22 mouse cellular contexts compared by ENCODE assay signal in the genomic region with DNA sequence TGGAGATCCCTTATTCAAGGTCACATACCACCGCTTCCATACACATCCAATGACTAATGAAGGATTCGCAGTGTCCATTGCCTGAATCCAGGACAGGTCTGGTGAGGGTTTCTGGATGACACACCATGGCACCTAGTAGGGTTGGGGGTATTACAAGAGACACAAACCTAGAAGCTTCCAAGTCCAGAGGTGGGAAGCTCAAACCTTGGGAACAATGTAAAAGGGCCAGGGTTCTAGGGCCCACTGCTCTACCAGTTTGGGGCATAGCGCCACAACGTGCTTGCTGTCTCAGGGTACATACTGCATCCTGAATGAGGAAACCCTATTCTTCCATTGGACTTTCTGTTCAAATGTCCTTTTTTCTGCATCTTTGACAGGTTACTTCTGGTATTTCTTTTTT. TPM values are rescaled to one million over a fixed set of nuclear protein-coding genes. Genes with fewer than 3 reads are reported as not detected.
"Had no signal": no experiment of that assay in that cellular context is flagged by ENCODE, and none has a peak within 500 bp of the region (broad histone marks: within the 10 kb centered on the region; RNA-seq: fewer than 3 reads in every experiment).

No protein-coding gene starts in this region.

- H3K9ac ChIP-seq: liver, embryonic 15.5 days; neural tube, embryonic 13.5 days had no signal

- ATAC-seq: lung, postnatal 0 days had no signal

- H3K27ac ChIP-seq: limb, embryonic 10.5 days; liver, embryonic 15.5 days; neural tube, embryonic 13.5 days had no signal

- H3K4me1 ChIP-seq: limb, embryonic 10.5 days; neural tube, embryonic 13.5 days had no signal

- H3K4me3 ChIP-seq: limb, embryonic 10.5 days; liver, embryonic 15.5 days; neural tube, embryonic 13.5 days had no signal

- H3K4me2 ChIP-seq: liver, embryonic 11.5 days; liver, embryonic 15.5 days; neural tube, embryonic 13.5 days had no signal

- H3K27me3 ChIP-seq: liver, embryonic 15.5 days; neural tube, embryonic 13.5 days had no signal

- H3K9me3 ChIP-seq: limb, embryonic 10.5 days; liver, embryonic 15.5 days; neural tube, embryonic 13.5 days had no signal

- DNase-seq: kidney, adult 11 months; kidney, postnatal 14 days; lung, adult 2 months; lung, postnatal 36 days; midbrain, embryonic 14.5 days; right cerebral cortex, postnatal 14 days; thymus, adult 18-20 months; thymus, postnatal 14 days had no signal

RNA-seq across cellular contexts. Expression of a gene that starts 8.8 kb away (rescaled TPM):
- total RNA-seq: monocyte, adult 5-6 weeks had no signal
- polyA plus RNA-seq: kidney, embryonic 14.5 days; limb, embryonic 10.5 days; liver, embryonic 11.5 days; midbrain, embryonic 14.5 days; neural tube, embryonic 13.5 days had no signal

RNA-seq across cellular contexts. Expression of a gene that starts 41.0 kb away (rescaled TPM):
- total RNA-seq: megakaryocyte progenitor cell, adult 5-6 weeks; monocyte, adult 5-6 weeks had no signal
- polyA plus RNA-seq: large intestine, adult 2 months; liver, embryonic 15.5 days had no signal

RNA-seq across cellular contexts. Expression of a gene that starts 41.6 kb away (rescaled TPM):
- total RNA-seq: layer of hippocampus, adult 8-10 months; layer of hippocampus, postnatal 14 days; left cerebral cortex, adult 18-20 months; left cerebral cortex, postnatal 14 days; megakaryocyte progenitor cell, adult 5-6 weeks; monocyte, adult 5-6 weeks had no signal
- polyA plus RNA-seq: kidney, embryonic 14.5 days; large intestine, adult 2 months; limb, embryonic 10.5 days; liver, embryonic 11.5 days; liver, embryonic 15.5 days; lung, adult 2 months; lung, postnatal 0 days; midbrain, embryonic 14.5 days; neural tube, embryonic 13.5 days; urinary bladder, adult 2 months had no signal
